Mouse (Mus musculus): Measurements from ENCODE around the gene Tas2r123.

Tas2r123 gene

DNA sequence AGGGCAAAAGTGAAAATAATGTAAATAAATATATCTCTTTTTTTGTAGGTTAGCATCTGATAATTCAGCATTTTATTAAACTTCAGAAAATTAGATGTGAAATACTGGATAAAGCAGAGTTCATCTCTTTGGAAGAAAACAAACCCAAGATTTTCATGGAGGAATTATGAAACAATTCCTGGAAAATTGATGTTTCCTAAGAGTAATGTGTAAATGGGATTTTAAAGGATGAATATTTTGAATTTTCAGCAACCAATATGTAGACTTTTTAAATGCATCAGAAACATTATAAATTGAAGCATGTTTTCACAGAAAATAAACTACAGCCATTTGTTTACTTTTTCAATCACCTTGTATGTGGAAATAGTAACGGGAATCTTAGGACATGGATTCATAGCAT, at the start of gene Tas2r123:
Gene Tas2r123, plus strand, starts transcription at position 301 of the 400 bp plus-strand sequence.
- DNase-seq (ENCODE audit: low read depth, low spot score): no peak

DNA sequence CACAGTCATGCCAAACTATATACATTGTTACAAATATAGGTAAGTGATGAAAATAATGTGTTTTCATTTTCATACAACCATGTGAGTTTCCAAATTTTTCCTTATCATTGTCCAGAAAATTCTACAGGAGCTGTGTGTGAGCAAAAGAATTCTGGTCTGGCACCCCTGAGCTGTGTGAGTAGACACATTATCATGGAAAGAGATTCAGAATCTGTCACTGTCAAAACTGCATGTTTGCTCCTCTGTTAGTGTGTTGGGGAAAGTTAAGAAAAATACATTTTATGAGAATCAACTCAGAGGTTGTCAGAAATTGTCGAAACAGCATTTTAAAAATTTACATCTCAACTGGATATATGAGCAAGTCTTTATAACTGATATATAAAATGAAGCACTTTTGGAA, 44.4 kb upstream of the Tas2r123 start, which contains the start of gene Tas2r117:
Gene Tas2r117, plus strand, starts transcription at position 301 of the 400 bp plus-strand sequence.
- DNase-seq (ENCODE audit: low read depth, low spot score): no peak

DNA sequence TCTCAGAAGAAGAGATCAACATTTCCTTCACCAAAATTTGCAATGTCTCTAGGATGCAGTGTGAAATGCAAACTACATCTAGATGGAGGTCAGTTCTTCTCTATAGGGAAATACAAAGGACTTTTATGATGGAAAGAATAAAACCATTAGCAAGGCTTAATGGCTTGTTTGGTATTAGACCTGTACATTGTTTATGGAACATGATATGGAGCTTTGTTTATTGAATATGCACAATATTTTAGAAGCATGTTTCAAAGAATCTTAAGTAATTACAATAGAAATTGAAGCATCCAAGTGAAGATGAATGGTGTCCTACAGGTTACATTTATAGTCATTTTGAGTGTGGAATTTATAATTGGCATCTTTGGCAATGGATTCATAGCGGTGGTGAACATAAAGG, 8.2 kb downstream of the Tas2r123 start, which contains the start of gene Tas2r116:
Gene Tas2r116, plus strand, starts transcription at position 301 of the 400 bp plus-strand sequence.
- no peak for DNase-seq (ENCODE audit: low read depth, low spot score)

DNA sequence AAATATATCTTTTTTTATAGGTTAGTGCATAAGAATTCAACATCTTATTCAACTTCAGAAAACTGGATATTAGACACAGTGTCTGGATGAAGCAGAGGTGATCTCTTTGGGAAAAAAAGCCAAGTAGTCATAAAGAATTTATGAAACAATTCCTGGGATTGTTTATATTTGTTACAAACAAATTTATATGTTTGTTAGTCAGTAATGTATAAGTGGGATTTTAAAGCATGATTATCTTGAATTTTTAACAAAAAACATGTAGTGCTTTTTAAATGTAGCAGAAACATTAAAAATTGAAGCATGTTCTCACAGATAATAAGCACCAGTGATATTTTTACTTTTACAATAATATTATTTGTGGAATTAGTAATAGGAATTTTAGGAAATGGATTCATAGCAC, 20.8 kb downstream of the Tas2r123 start, which contains the start of gene Tas2r110:
Gene Tas2r110, plus strand, starts transcription at position 301 of the 400 bp plus-strand sequence.
- no peak for DNase-seq (ENCODE audit: low read depth, low spot score)

DNA sequence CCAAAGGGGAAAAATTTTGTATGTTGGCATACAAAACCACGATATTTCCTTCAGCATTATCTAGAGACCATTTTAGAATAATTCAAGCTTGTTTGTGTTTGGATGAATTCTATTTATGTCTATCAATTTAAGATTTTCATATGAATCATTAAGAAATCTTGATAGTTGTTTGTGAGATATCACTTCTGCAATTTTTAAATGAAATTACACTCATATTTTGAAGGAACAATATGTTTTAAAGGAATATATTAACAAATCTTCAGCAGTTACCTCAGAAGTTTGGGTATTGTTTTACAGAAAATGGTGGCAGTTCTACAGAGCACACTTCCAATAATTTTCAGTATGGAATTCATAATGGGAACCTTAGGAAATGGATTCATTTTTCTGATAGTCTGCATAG, 45.8 kb downstream of the Tas2r123 start, which contains the start of gene Tas2r113:
Gene Tas2r113, plus strand, starts transcription at position 301 of the 400 bp plus-strand sequence.
- DNase-seq (ENCODE audit: low read depth, low spot score): no peak
